Mouse (Mus musculus): ENCODE results near the gene Fam92b. TPM values are rescaled to one million over a fixed set of nuclear protein-coding genes. Genes with fewer than 3 reads are reported as not detected.

Fam92b gene
- total RNA-seq, 2 experiments from 2014 or later = 0.39 to 0.61 TPM

GRCm38 (mm10) chr8:120126357-120127161 is 50.7 kb downstream of the Fam92b start:
- DNase-seq (ENCODE audit: extremely low spot score in 1 of 2, low spot score in 2 of 2) = no peak
- intact Hi-C loops (cut with DNase I) = no loop called here

- DNase-seq (ENCODE audit: extremely low spot score in 1 of 2, low spot score in 2 of 2) = no peak
- intact Hi-C loops (cut with DNase I) = no loop called here
These were observed 52.4 kb downstream of the Fam92b start for GRCm38 (mm10) chr8:120124836-120125389.

GRCm38 (mm10) chr8:120124261-120124660 is 53.0 kb downstream of the Fam92b start:
- no peak for DNase-seq (ENCODE audit: extremely low spot score in 1 of 2, low spot score in 2 of 2)
- intact Hi-C loops (cut with DNase I) = no loop called here

- intact Hi-C loops (cut with DNase I) = no loop called here
- DNase-seq (ENCODE audit: extremely low spot score in 1 of 2, low spot score in 2 of 2) = no peak
These were observed 56.3 kb downstream of the Fam92b start for GRCm38 (mm10) chr8:120120951-120121350.

GRCm38 (mm10) chr8:120119931-120120330 is 57.3 kb downstream of the Fam92b start:
- no peak for DNase-seq (ENCODE audit: extremely low spot score in 1 of 2, low spot score in 2 of 2)
- intact Hi-C loops (cut with DNase I) = no loop called here

- intact Hi-C loops (cut with DNase I) = no loop called here
- no peak for DNase-seq (ENCODE audit: extremely low spot score in 1 of 2, low spot score in 2 of 2)
These were observed 57.8 kb downstream of the Fam92b start for GRCm38 (mm10) chr8:120119429-120119828.

- intact Hi-C loops (cut with DNase I) = no loop called here
- no peak for DNase-seq (ENCODE audit: extremely low spot score in 1 of 2, low spot score in 2 of 2)
These were observed 58.4 kb downstream of the Fam92b start for GRCm38 (mm10) chr8:120118847-120119246.

- no peak for DNase-seq (ENCODE audit: extremely low spot score in 1 of 2, low spot score in 2 of 2)
- intact Hi-C loops (cut with DNase I) = no loop called here
These were observed 59.1 kb downstream of the Fam92b start for GRCm38 (mm10) chr8:120118162-120118561.

GRCm38 (mm10) chr8:120116600-120116999 is 60.7 kb downstream of the Fam92b start:
- intact Hi-C loops (cut with DNase I) = no loop called here
- DNase-seq (ENCODE audit: extremely low spot score in 1 of 2, low spot score in 2 of 2) = no peak

Other genes with a start within 250 kb of the Fam92b start
- gene Crispld2, start 185.0 kb downstream of the Fam92b start, total RNA-seq (2021) = 1 to 10 TPM; 2.0 to 2.5 TPM
- 10 to 100 TPM; 32.4 to 36.1 TPM for gene Zdhhc7, start 76.0 kb downstream of the Fam92b start, total RNA-seq (2021)
- 100 to 1,000 TPM; 105 TPM for gene 6430548M08Rik, start 63.3 kb downstream of the Fam92b start, total RNA-seq (2021)
- gene Gse1, start 51.0 kb upstream of the Fam92b start, total RNA-seq (2021) = 10 to 100 TPM; 41.7 to 45.3 TPM

Data from left cerebral cortex, postnatal 10 days (tissue).